Mouse (Mus musculus): ENCODE results near the gene Usp51. TPM values are rescaled to one million over a fixed set of nuclear protein-coding genes. Genes with fewer than 3 reads are reported as not detected.
"Not testable (repeated sequence)": the region's sequence is repeated elsewhere in the genome, so short reads cannot be mapped to it uniquely, and the experiment has no call there.

Usp51 gene
- 0.03 and 0.06 TPM in 2 replicates for polyA plus RNA-seq (2012; rRNA removed)

DNA sequence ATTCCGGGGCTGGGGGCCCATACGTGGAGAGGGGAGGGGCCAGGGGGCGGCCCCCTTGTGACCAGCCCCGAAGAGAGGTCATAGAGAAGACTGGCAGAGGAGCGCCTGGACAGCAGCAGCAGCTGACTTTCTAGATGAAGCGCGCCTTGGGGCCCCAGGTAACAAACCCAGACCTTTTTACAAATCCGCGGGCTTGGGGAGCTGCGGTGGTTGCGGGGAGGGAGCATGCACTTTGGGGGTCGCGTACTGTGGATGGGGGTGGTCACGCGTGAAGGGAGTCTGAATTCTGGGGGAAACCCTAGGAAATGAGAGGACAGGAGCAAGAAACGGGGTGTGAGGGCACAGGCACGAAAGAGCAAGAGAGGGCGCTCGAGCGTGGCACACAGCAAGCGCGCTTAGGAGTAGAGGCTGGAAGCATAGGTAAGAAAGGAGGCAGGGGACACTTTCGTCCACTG, at the start of gene Usp51:
Usp51 (plus strand) TSS at position 83 of the 455 bp plus-strand sequence.
- peak; percentile 19 for DNase-seq (ENCODE audit: low spot score)

- no peak for DNase-seq (ENCODE audit: low spot score)
Measured at GRCm38 (mm10) chrX:152969606-152970005, 36.7 kb upstream of the Usp51 start.

GRCm38 (mm10) chrX:152973476-152974203, 32.6 kb upstream of the Usp51 start:
- DNase-seq (ENCODE audit: low spot score) = not testable (repeated sequence)

GRCm38 (mm10) chrX:152974204-152974661, 32.0 kb upstream of the Usp51 start:
- no peak for DNase-seq (ENCODE audit: low spot score)

- no peak for DNase-seq (ENCODE audit: low spot score)
Measured at GRCm38 (mm10) chrX:152976538-152976937, 29.7 kb upstream of the Usp51 start.

GRCm38 (mm10) chrX:152985009-152985408, 21.3 kb upstream of the Usp51 start:
- no peak for DNase-seq (ENCODE audit: low spot score)

DNA sequence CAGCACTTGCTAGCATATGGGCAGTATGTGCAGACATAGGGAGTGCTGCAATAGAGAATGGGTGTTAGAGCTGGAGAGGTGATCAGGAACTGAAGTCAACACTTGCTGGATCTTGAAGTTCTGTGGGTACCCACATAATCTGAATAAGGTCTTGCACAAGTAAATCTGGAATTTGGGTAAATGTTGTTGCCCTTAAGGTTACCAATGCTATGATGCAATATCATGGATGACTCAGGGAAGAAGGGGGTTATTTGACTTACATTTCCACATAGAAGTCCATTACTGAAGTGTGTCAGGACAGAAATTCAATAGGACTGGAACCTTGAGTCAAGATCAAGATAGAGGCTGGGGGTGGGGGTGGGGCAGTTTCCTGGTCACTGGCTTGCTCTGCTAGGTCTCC, 16.4 kb upstream of the Usp51 start:
- not testable (repeated sequence) for DNase-seq (ENCODE audit: low spot score)

- DNase-seq (ENCODE audit: low spot score) = not testable (repeated sequence)
Measured at GRCm38 (mm10) chrX:152996105-152996504, 10.2 kb upstream of the Usp51 start.

GRCm38 (mm10) chrX:153007021-153007684, 884 bp downstream of the Usp51 start:
- peak; percentile 28 for DNase-seq (ENCODE audit: low spot score)

GRCm38 (mm10) chrX:153007685-153008047, 1.4 kb downstream of the Usp51 start:
- DNase-seq (ENCODE audit: low spot score) = no peak

- not testable (repeated sequence) for DNase-seq (ENCODE audit: low spot score)
Measured at GRCm38 (mm10) chrX:153025255-153025654, 19.0 kb downstream of the Usp51 start.

DNA sequence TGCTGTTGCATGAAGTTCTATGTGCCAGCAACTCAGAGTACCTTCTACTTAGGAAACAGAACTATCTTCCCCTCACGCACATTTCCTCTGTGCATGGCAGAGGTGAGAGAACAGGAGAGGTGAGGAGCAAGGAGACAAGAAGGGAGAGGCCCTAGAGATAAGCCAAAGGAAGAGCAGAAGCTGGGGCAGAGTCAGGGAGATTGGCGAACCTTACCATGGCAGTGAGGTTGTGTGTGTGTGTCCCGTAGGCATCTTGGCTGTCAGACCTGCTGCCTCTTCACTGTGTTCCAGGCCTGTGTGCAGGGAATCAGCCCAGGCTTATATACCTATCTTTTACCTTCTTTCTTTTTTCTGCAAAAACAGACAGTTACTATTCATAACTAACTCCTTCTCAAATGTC, 19.4 kb downstream of the Usp51 start:
- DNase-seq (ENCODE audit: low spot score) = not testable (repeated sequence)

GRCm38 (mm10) chrX:153031547-153031946, 25.3 kb downstream of the Usp51 start:
- not testable (repeated sequence) for DNase-seq (ENCODE audit: low spot score)

- peak; percentile 52 for DNase-seq (ENCODE audit: low spot score)
Measured at GRCm38 (mm10) chrX:153037087-153037971, 31.1 kb downstream of the Usp51 start, which contains the start of gene Mageh1. Mageh1 (minus strand) TSS chrX:153037575.

GRCm38 (mm10) chrX:153037972-153038744, 31.9 kb downstream of the Usp51 start:
- DNase-seq (ENCODE audit: low spot score) = not testable (repeated sequence)

Other genes starting within 250 kb of the Usp51 start
- gene Shroom2, start 237.0 kb upstream of the Usp51 start, polyA plus RNA-seq (2012; rRNA removed) = 5.6 TPM in 2 replicates
- gene Gpr143, start 224.5 kb upstream of the Usp51 start, polyA plus RNA-seq (2012; rRNA removed) = not detected in 2 replicates
- gene Mageh1, start 31.1 kb downstream of the Usp51 start, polyA plus RNA-seq (2012; rRNA removed) = 25.4 and 29.9 TPM in 2 replicates
- 0.04 and 0.08 TPM in 2 replicates for gene Foxr2, start 112.3 kb downstream of the Usp51 start, polyA plus RNA-seq (2012; rRNA removed)
- gene Rragb, start 133.5 kb downstream of the Usp51 start, polyA plus RNA-seq (2012; rRNA removed) = 6.5 and 7.7 TPM in 2 replicates
- gene Klf8, start 231.0 kb downstream of the Usp51 start, polyA plus RNA-seq (2012; rRNA removed) = 1.9 and 2.0 TPM in 2 replicates

Data from urinary bladder, adult 2 months (tissue).